Mouse (Mus musculus): Measurements from ENCODE around the gene Cxcr5.
A peak's percentile ranks its signal among the peaks of the same experiment; 100 is the strongest.

Cxcr5 gene

GRCm38 (mm10) chr9:44495810-44496344, 65.8 kb downstream of the Cxcr5 start:
- DNase-seq (ENCODE audit: extremely low spot score, low spot score) = no peak

- DNase-seq (ENCODE audit: extremely low spot score, low spot score) = no peak
Observed at GRCm38 (mm10) chr9:44494863-44495809, 66.5 kb downstream of the Cxcr5 start.

GRCm38 (mm10) chr9:44494261-44494862, 67.3 kb downstream of the Cxcr5 start:
- DNase-seq (ENCODE audit: extremely low spot score, low spot score) = no peak

GRCm38 (mm10) chr9:44492631-44493461, 68.8 kb downstream of the Cxcr5 start:
- DNase-seq (ENCODE audit: extremely low spot score, low spot score) = no peak

- DNase-seq (ENCODE audit: extremely low spot score, low spot score) = no peak
Observed at GRCm38 (mm10) chr9:44491351-44491750, 70.3 kb downstream of the Cxcr5 start.

- no peak for DNase-seq (ENCODE audit: extremely low spot score, low spot score)
Observed at GRCm38 (mm10) chr9:44490086-44490967, 71.3 kb downstream of the Cxcr5 start.

GRCm38 (mm10) chr9:44489651-44490085, 72.0 kb downstream of the Cxcr5 start:
- no peak for DNase-seq (ENCODE audit: extremely low spot score, low spot score)

GRCm38 (mm10) chr9:44488855-44489381, 72.8 kb downstream of the Cxcr5 start:
- DNase-seq (ENCODE audit: extremely low spot score, low spot score) = no peak

- DNase-seq (ENCODE audit: extremely low spot score, low spot score) = no peak
Observed at GRCm38 (mm10) chr9:44488416-44488815, 73.3 kb downstream of the Cxcr5 start.

- no peak for DNase-seq (ENCODE audit: extremely low spot score, low spot score)
Observed at GRCm38 (mm10) chr9:44487441-44487840, 74.2 kb downstream of the Cxcr5 start.

- no peak for DNase-seq (ENCODE audit: extremely low spot score, low spot score)
Observed at GRCm38 (mm10) chr9:44486741-44487421, 74.8 kb downstream of the Cxcr5 start.

GRCm38 (mm10) chr9:44486335-44486734, 75.3 kb downstream of the Cxcr5 start:
- DNase-seq (ENCODE audit: extremely low spot score, low spot score) = no peak

- no peak for DNase-seq (ENCODE audit: extremely low spot score, low spot score)
Observed at GRCm38 (mm10) chr9:44485516-44486161, 76.0 kb downstream of the Cxcr5 start.

GRCm38 (mm10) chr9:44485105-44485515, 76.6 kb downstream of the Cxcr5 start:
- DNase-seq (ENCODE audit: extremely low spot score, low spot score) = no peak

GRCm38 (mm10) chr9:44484311-44485104, 77.2 kb downstream of the Cxcr5 start:
- no peak for DNase-seq (ENCODE audit: extremely low spot score, low spot score)

- peak; percentile 78 for DNase-seq (ENCODE audit: extremely low spot score, low spot score)
Observed at GRCm38 (mm10) chr9:44483510-44484044, 78.1 kb downstream of the Cxcr5 start.

- peak; percentile 59 for DNase-seq (ENCODE audit: extremely low spot score, low spot score)
Observed at GRCm38 (mm10) chr9:44483041-44483509, 78.6 kb downstream of the Cxcr5 start.

- peak; percentile 97 for DNase-seq (ENCODE audit: extremely low spot score, low spot score)
Observed at GRCm38 (mm10) chr9:44482552-44482951, 79.1 kb downstream of the Cxcr5 start, which contains the start of gene Bcl9l. TSS of gene Bcl9l (plus strand) at chr9:44482825.

Measured in neural tube, embryonic 10.5 days (tissue).